Mouse (Mus musculus): ENCODE results near the gene Fbln1. TPM values are rescaled to one million over a fixed set of nuclear protein-coding genes. Genes with fewer than 3 reads are reported as not detected.

The Fbln1 gene
- polyA plus RNA-seq, 1 experiment from 2014 or later: 63.3 TPM

DNA sequence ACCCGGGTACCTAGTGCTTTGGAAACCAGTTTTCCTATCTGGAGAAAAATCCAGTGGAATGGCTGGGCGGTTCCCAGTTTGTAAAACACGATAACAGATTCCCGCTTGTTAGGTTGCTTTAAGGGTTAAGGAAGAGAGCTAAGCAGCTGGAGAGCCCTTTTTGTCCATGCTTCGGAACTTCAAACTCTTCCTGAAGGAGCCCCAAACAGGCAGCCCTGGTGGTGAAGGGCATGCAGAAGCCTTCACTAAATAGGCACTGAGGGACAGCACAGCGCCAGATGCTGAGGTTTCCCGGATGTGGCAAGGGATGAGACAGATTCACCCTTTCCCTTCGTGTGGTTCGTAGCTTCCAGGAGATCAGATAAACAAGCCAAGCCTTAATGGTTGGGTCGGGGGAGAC, 2.6 kb downstream of the Fbln1 start:
- Histone ChIP-seq H3K9ac (peak overlapping the region; percentile 80), H3K4me2 (peak overlapping the region; percentile 86)

DNA sequence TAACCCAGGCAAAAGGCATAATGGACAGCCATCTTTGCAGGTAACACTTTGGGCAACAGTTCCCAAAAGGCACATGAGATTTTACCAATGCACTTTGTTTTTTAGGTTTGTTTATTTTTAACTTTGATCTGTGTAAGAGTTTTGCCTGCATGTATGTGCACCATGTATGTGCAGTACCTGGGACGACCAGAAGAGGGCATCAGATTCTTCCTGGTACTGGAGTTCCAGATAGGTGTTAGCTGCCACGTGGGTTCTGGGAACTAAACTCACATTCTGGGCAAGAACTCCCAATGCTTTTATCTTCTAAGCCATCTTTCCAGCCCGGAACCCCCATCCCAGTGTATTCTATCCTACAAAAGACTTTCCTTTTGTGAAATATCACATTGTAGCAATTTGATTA, 3.6 kb downstream of the Fbln1 start:
- Histone ChIP-seq H3K4me3 (no peak overlapping the region), H3K9ac (no peak overlapping the region), H3K9me3 (replicated peaks) (peaks cover 16% of the 10 kb centered on the region), H3K27me3 (no peaks in the 10 kb centered on the region), H3K36me3 (ENCODE audit: poor library complexity, severe bottlenecking) (peaks cover 54% of the 10 kb centered on the region), H3K4me2 (no peak overlapping the region), H3K4me1 (peaks cover 25% of the 10 kb centered on the region), H3K27ac (no peak overlapping the region)
- 90% methylated on average over 3 of the region's 3 CpGs for WGBS
- no peak for ATAC-seq

More for the DNA sequence above, 2.6 kb downstream of the Fbln1 start:
- Histone ChIP-seq H3K4me1 (peaks cover 25% of the 10 kb centered on the region), H3K36me3 (ENCODE audit: poor library complexity, severe bottlenecking) (peaks cover 44% of the 10 kb centered on the region), H3K4me3 (peak overlapping the region; percentile 62), H3K27ac (peak overlapping the region; percentile 81), H3K9me3 (replicated peaks) (peaks cover 12% of the 10 kb centered on the region), H3K27me3 (no peaks in the 10 kb centered on the region)
- no peak for ATAC-seq
- WGBS: 6% methylated on average over 10 of the region's 10 CpGs

DNA sequence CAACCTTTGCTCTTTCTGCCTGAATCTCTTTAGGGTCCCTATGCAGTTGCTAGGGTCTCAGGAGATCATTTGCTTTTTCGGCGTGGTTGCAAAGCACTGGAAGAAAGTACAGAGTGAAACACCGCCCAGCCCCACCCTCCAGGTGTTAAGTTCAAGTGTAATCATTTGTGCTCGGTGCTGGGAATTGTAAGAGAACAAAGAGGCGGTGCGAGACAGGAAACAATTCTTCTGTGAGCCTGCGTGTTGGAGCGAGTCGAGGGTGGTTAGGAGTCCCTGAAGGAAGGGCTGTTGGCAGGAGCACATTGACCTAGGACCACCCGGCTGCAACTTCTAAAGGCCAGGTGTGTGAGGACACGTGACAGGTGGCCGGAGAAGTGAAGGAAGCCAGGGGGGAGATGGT, 4.9 kb downstream of the Fbln1 start:
- Histone ChIP-seq H3K9ac (no peak overlapping the region), H3K36me3 (ENCODE audit: poor library complexity, severe bottlenecking) (peaks cover 67% of the 10 kb centered on the region), H3K9me3 (replicated peaks) (peaks cover 27% of the 10 kb centered on the region), H3K4me2 (no peak overlapping the region), H3K27ac (no peak overlapping the region), H3K27me3 (no peaks in the 10 kb centered on the region), H3K4me1 (peaks cover 25% of the 10 kb centered on the region), H3K4me3 (no peak overlapping the region)
- no peak for ATAC-seq
- 89% methylated on average over 12 of the region's 12 CpGs for WGBS

DNA sequence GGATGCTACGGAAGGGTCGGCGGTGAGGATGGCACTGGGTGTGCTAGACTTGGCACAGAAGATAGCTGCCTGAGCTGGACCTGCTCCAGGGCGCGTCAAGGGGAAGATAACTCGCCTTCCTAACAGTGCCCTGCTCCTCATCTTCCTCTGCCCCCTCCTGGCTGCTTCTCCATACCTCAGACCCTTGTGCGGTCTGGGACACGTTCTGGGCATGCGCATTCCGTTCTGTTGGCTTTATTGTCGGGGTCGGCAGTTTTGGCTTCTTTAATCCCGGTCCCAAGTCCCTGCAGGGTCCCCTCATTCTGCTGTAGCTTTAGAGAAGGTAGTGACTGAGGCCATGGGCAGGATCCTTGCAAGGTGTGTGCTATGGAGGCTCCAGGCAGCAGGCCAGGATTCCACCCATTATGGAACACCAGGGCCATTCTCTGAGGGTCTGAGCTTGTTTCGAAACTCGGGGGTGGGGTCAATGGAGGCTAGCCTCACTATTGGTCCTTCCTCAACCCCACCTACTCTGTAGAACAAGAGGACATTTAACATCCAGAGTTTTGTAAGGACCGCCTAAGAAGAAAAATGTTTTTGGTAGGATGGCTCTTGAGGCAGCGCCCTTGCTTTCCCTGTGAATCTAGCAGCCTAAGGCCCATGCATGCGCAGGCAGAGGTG, 5.5 kb downstream of the Fbln1 start:
- ATAC-seq: no peak
- Histone ChIP-seq H3K4me3 (no peak overlapping the region), H3K4me2 (no peak overlapping the region), H3K9me3 (replicated peaks) (peaks cover 31% of the 10 kb centered on the region), H3K36me3 (ENCODE audit: poor library complexity, severe bottlenecking) (peaks cover 73% of the 10 kb centered on the region), H3K9ac (no peak overlapping the region), H3K27ac (no peak overlapping the region), H3K27me3 (no peaks in the 10 kb centered on the region), H3K4me1 (peaks cover 25% of the 10 kb centered on the region)
- WGBS: 93% methylated on average over 18 of the region's 18 CpGs

GRCm38 (mm10) chr15:85216069-85216813, 10.5 kb downstream of the Fbln1 start:
- no peak overlapping the region for H3K27ac ChIP-seq
- H3K4me1 ChIP-seq: 0 out of 2 replicates have a peak, but pooled peaks cover 5% of the 10 kb centered on the region
- peaks cover 34% of the 10 kb centered on the region for H3K9me3 ChIP-seq (replicated peaks)
- 97% methylated on average over 7 of the region's 7 CpGs for WGBS
- peaks cover 74% of the 10 kb centered on the region for H3K36me3 ChIP-seq (ENCODE audit: poor library complexity, severe bottlenecking)
- no peak overlapping the region for H3K4me2 ChIP-seq
- no peaks in the 10 kb centered on the region for H3K27me3 ChIP-seq
- ATAC-seq: no peak
- H3K9ac ChIP-seq: no peak overlapping the region
- H3K4me3 ChIP-seq: no peak overlapping the region

DNA sequence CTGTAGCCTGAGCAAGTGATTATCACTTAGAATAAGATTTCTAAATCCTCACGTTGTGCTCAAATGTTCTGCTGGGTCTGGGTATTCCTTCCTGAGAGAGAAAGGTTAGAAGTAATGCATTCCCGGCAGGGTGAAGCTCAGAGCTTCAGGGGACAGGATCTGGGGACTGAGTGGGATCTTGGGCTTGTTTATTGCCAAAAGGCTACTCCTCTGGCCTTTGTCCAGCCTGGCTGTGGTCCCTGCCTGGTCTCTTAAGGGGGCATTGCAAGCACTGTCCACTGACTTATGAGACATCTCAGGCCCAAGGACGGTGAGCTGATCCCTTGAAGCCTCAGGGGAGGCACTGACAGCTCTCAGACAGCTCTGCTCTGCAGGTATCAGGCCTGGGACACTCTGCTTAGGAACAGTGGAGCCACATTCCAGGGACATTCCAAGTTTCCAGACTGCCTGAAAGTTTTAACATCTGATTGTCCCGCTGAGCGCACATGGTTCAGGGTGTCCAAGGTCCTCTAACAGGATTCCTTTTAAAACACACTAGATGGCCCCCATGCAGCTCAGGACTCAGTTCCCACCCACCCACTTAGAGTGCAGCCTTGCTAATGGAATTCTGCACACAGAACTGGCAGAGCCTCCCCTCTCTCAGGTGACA, 13.0 kb downstream of the Fbln1 start:
- no peak overlapping the region for H3K27ac ChIP-seq
- H3K9me3 ChIP-seq (replicated peaks): peaks cover 18% of the 10 kb centered on the region
- no peak overlapping the region for H3K4me2 ChIP-seq
- WGBS: 88% methylated on average over 5 of the region's 5 CpGs
- no peak overlapping the region for H3K9ac ChIP-seq
- 0 out of 2 replicates have a peak, but pooled peaks cover 5% of the 10 kb centered on the region for H3K4me1 ChIP-seq
- no peak for ATAC-seq
- no peaks in the 10 kb centered on the region for H3K27me3 ChIP-seq
- H3K36me3 ChIP-seq (ENCODE audit: poor library complexity, severe bottlenecking): peaks cover 66% of the 10 kb centered on the region
- H3K4me3 ChIP-seq: no peak overlapping the region

- ATAC-seq: no peak
- Histone ChIP-seq H3K9me3 (replicated peaks) (peaks cover 10% of the 10 kb centered on the region), H3K27me3 (no peaks in the 10 kb centered on the region), H3K27ac (no peak overlapping the region), H3K4me3 (no peak overlapping the region), H3K9ac (no peak overlapping the region), H3K4me2 (no peak overlapping the region), H3K4me1 (0 out of 2 replicates have a peak, but pooled peaks cover 5% of the 10 kb centered on the region), H3K36me3 (ENCODE audit: poor library complexity, severe bottlenecking) (peaks cover 64% of the 10 kb centered on the region)
- WGBS: 95% methylated on average over 6 of the region's 6 CpGs
Observed at GRCm38 (mm10) chr15:85220371-85220770, 14.6 kb downstream of the Fbln1 start.

DNA sequence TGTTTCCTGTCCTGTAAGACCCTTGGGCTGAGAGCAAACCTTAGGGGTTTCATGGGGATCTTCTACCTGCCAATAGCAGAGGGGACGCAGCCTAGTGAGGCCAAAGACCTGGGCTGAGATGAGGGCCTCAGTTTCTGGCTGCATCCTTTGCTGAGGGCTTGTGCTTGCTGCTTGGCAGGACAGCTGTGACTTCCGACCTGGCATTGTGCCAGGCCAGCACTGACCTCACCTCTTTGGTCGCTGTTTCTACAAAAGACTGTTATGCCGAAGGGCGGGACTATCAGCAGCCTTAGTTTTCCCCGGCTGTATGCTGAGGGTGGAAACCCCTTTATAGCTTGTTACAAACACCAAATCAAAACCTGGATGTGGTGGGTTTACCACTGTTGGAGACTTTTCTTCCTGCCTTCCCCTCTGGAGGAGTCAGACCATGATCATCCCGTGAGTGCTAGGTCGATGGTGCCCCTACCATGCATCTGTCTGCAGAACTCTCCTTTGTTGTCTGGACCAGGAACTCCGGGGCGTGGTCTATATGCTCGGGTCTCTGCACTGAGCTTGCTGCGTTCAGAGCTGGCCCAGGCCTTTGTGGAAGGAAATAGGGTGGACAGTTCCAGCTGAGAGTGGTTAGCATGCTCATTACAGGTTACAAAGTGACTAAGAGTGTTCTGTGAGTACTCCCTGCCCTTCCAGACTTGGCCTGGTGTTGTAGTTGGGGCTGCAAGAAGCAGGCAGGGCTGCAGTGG, 15.5 kb downstream of the Fbln1 start:
- 0 out of 2 replicates have a peak, but pooled peaks cover 5% of the 10 kb centered on the region for H3K4me1 ChIP-seq
- 72% methylated on average over 12 of the region's 12 CpGs for WGBS
- no peaks in the 10 kb centered on the region for H3K27me3 ChIP-seq
- ATAC-seq: no peak
- no peak overlapping the region for H3K9ac ChIP-seq
- no peak overlapping the region for H3K4me3 ChIP-seq
- H3K27ac ChIP-seq: no peak overlapping the region
- H3K4me2 ChIP-seq: no peak overlapping the region
- peaks cover 63% of the 10 kb centered on the region for H3K36me3 ChIP-seq (ENCODE audit: poor library complexity, severe bottlenecking)
- peaks cover 2% of the 10 kb centered on the region; the same call in 1 of the 2 replicates for H3K9me3 ChIP-seq (replicated peaks)

DNA sequence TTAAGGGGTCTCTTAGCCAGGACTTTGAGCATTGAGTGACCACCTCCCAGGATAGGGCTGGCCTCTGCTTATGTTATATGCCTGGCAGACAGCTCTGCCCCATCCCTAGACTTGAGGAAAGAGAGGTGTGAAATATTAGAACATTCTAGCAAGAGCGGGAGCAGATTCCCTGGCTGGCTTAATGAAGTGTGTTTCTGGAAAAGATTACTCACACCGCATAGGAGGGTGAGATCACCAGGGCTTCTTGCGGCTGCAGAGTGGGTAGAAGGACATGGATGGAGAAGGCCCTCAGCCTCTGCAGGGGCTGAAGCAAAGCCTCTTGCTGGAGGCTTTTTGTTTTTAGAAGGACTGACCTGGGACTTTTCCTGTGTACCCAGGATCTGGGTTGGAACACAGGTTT, 19.9 kb downstream of the Fbln1 start:
- H3K9me3 ChIP-seq (replicated peaks): no peaks in the 10 kb centered on the region
- 0 out of 2 replicates have a peak, but pooled peaks cover 5% of the 10 kb centered on the region for H3K4me1 ChIP-seq
- peaks cover 81% of the 10 kb centered on the region for H3K36me3 ChIP-seq (ENCODE audit: poor library complexity, severe bottlenecking)
- H3K4me2 ChIP-seq: no peak overlapping the region
- H3K9ac ChIP-seq: no peak overlapping the region
- no peak for ATAC-seq
- WGBS: 94% methylated on average over 3 of the region's 3 CpGs
- no peak overlapping the region for H3K27ac ChIP-seq
- no peaks in the 10 kb centered on the region for H3K27me3 ChIP-seq
- no peak overlapping the region for H3K4me3 ChIP-seq

DNA sequence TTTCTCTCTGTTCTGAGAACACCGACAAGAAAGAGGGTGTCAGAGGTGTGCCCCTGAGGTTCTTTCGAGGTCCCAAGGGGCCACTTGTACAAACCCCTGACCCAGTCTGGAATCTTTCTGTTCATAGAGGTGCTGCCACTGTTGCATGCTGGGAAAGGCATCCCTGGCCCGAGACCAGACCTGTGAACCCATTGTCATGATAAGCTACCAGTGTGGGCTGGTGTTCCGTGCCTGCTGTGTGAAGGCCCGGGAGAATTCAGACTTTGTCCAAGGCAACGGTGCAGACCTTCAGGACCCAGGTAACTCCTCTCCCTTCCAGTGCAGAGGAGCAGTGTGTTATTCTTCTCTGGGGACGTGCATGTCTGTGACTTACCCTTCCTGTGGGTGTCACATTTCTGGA, 21.1 kb downstream of the Fbln1 start:
- Histone ChIP-seq H3K9ac (no peak overlapping the region), H3K4me3 (no peak overlapping the region), H3K9me3 (replicated peaks) (no peaks in the 10 kb centered on the region), H3K4me1 (no peaks in the 10 kb centered on the region), H3K27ac (no peak overlapping the region), H3K27me3 (no peaks in the 10 kb centered on the region), H3K4me2 (no peak overlapping the region), H3K36me3 (ENCODE audit: poor library complexity, severe bottlenecking) (peaks cover 91% of the 10 kb centered on the region)
- 90% methylated on average over 7 of the region's 7 CpGs for WGBS
- no peak for ATAC-seq

GRCm38 (mm10) chr15:85228568-85228967, 22.8 kb downstream of the Fbln1 start:
- Histone ChIP-seq H3K4me3 (no peak overlapping the region), H3K27ac (no peak overlapping the region), H3K9me3 (replicated peaks) (no peaks in the 10 kb centered on the region), H3K27me3 (no peaks in the 10 kb centered on the region), H3K4me2 (no peak overlapping the region), H3K36me3 (ENCODE audit: poor library complexity, severe bottlenecking) (peaks cover 87% of the 10 kb centered on the region), H3K9ac (no peak overlapping the region), H3K4me1 (no peaks in the 10 kb centered on the region)
- 87% methylated on average over 3 of the region's 3 CpGs for WGBS
- ATAC-seq: no peak

Measured in forebrain, embryonic 13.5 days (tissue).